Mouse (Mus musculus) kidney, postnatal 0 days (tissue): ENCODE data around the gene Stx8. TPM values are rescaled to one million over a fixed set of nuclear protein-coding genes. Genes with fewer than 3 reads are reported as not detected.

Experiments used
- ATAC-seq: fragments of 200-750 bp; cut with Nextera tagmentation; replicated peaks from 2 replicates; pipeline ENCODE4 v1.8.0; 2017; ENCODE audit warnings: low read depth, moderate number of reproducible peaks, moderate TSS enrichment, moderate library complexity; ENCODE audit not compliant: low FRiP score
- DNase-seq: peaks from one replicate; pipeline ENCODE4 v3.0.0-alpha.2; 2016; ENCODE audit warnings: low spot score
- H3K27ac ChIP-seq: fragments of 300-500 bp; sonication (generic); 2 replicates; pipeline ENCODE4 v1.5.1; 2014; ENCODE audit warnings: mild to moderate bottlenecking
- H3K27me3 ChIP-seq: fragments of 300-500 bp; sonication (generic); 2 replicates; pipeline ENCODE4 v1.6.1; 2014; ENCODE audit warnings: low read length, mixed read lengths; ENCODE audit not compliant: insufficient read depth
- H3K36me3 ChIP-seq: fragments of 300-500 bp; sonication (generic); 2 replicates; pipeline ENCODE4 v1.6.1; 2014; ENCODE audit warnings: low read length, mixed read lengths; ENCODE audit not compliant: insufficient read depth
- H3K4me1 ChIP-seq: fragments of 300-500 bp; sonication (generic); replicated peaks from 2 replicates; pipeline ENCODE4 v1.6.1; 2014; ENCODE audit warnings: antibody characterized with exemption, low read length, mixed read lengths; ENCODE audit not compliant: insufficient read depth
- H3K4me2 ChIP-seq: fragments of 300-500 bp; sonication (generic); 2 replicates; pipeline ENCODE4 v1.6.1; 2014; ENCODE audit warnings: mild to moderate bottlenecking, low read length, moderate library complexity, mixed read lengths
- H3K4me3 ChIP-seq: fragments of 300-500 bp; sonication (generic); replicated peaks from 2 replicates; pipeline ENCODE4 v1.5.1; 2014; ENCODE audit warnings: low read depth, low read length
- H3K9ac ChIP-seq: fragments of 300-500 bp; sonication (generic); 2 replicates; pipeline ENCODE4 v1.6.1; 2014; ENCODE audit warnings: low read depth, low read length
- H3K9me3 ChIP-seq: fragments of 300-500 bp; sonication (generic); replicated peaks from 2 replicates; pipeline ENCODE4 v1.6.1; 2016; ENCODE audit warnings: low read length, inconsistent platforms, mixed read lengths
- CTCF ChIP-seq: IDR thresholded peaks from 2 replicates; pipeline ENCODE4 v1.5.1; 2016; ENCODE audit warnings: antibody characterized with exemption, low read depth, mild to moderate bottlenecking, moderate library complexity
- WGBS: fragments of 180-500 bp; shearing (Covaris S2); extraction: QIAGEN DNeasy Blood & Tissue Kit; methylation state at CpG from one replicate; pipeline ENCODE4 v1.1.7; 2014; 5-methylcytosine and 5-hydroxymethylcytosine counted together
- polyA plus RNA-seq: library from polyadenylated mRNA; unstranded; fragments of >200 nt; fragmentation: Nextera tagmentation; extraction: Ambion mirVana; gene quantifications from 2 replicates; pipeline ENCODE4 v1.2.1, GENCODE M21; 2015

The Stx8 gene
- 79.6 and 84.5 TPM in 2 replicates for polyA plus RNA-seq

DNA sequence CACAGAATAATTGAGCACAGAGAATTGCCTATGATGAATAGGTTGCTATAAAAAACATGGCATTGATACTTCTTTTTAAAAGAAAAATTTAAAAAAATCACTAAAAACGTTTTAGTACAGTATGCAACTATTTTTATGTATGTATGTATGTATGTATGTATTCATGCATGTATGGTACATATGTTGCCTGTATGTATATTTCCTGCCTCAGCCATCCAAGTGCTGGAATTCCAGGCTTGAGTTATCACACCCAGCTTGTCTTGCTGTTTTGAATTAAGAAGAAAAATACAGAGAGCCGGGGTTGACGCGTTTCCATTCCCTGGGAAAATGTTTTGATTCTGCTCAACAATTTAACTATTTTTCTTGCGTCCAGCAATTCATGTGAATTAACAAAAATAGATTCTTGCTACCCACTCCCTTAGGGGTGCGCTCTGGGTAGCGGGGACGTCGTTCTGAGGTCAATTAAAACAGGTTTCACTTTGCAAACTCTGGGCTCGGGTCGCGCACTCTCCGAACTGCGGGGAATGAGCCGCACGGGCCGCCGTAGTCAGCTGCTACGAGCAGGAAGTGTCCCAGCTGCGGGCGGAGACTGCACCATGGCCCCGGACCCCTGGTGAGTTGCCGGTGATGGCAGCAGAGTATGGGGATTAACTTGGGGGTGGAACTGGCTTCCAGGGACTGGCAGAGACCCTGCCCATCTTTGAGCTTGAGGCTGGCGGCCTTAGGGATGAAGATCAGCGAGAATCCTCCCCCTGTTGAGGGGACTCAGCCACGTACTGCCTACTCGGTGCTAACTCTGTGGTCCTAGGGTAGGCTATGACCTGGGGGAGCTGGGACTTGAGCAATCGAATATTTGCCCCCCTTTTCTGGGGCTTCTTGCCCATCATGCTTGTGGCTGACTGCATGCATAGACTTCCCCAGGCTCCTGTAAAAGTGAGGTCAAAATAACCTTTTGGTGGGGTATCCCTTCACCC lies at the start of gene Stx8:
Gene Stx8 (plus strand): TSS at position 289 of the 974 bp plus-strand sequence.
- Histone ChIP-seq H3K4me2 (peak within 1 kb of the TSS; percentile 74), H3K27ac (0 out of 2 replicates have a peak within 1 kb of the TSS, but pooled peaks have one; percentile 42), H3K9ac (peak within 1 kb of the TSS; percentile 69), H3K4me1 (0 out of 2 replicates have a peak, but pooled peaks cover 12% of the 10 kb centered on the region), H3K27me3 (no peaks in the 10 kb centered on the region), H3K36me3 (0 out of 2 replicates have a peak, but pooled peaks cover 3% of the 10 kb centered on the region), H3K4me3 (peak within 1 kb of the TSS; percentile 58), H3K9me3 (no peaks in the 10 kb centered on the region)
- ATAC-seq (peak; percentile 85), DNase-seq (peak; percentile 90)
- TF ChIP-seq CTCF, result no peak
- 0% methylated on average over 28 of the region's 28 CpGs for WGBS

DNA sequence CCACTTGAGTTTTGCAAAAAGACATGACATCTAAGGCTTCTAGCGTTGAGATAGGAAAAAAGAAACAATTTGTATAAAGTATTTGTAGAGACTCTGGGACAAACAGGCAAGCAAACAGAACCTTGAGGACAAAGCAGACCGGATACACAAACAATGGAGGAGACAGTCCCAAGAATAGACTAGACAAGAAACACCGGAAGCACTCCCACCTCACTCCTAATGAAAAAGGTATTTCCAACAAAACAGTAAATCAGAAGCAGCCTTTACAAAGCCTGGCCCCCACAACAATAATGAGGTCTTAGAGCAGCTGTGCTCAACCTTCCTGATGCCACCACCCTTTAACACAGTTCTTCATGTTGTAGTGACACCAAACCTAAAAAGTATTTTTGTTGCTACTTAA lies 48.9 kb upstream of the Stx8 start:
- no peaks in the 10 kb centered on the region for H3K27me3 ChIP-seq
- 67% methylated on average over 3 of the region's 3 CpGs for WGBS
- H3K36me3 ChIP-seq, result no peaks in the 10 kb centered on the region
- no peak overlapping the region for H3K27ac ChIP-seq
- DNase-seq, result peak; percentile 25
- no peak overlapping the region for H3K4me2 ChIP-seq
- no peak overlapping the region for H3K9ac ChIP-seq
- TF ChIP-seq CTCF, result no peak
- H3K9me3 ChIP-seq, result no peaks in the 10 kb centered on the region
- no peak for ATAC-seq
- 0 out of 2 replicates have a peak, but pooled peaks cover 3% of the 10 kb centered on the region for H3K4me1 ChIP-seq
- no peak overlapping the region for H3K4me3 ChIP-seq

- Histone ChIP-seq H3K36me3 (no peaks in the 10 kb centered on the region), H3K27ac (no peak overlapping the region), H3K27me3 (no peaks in the 10 kb centered on the region), H3K9me3 (no peaks in the 10 kb centered on the region), H3K4me3 (no peak overlapping the region), H3K4me2 (no peak overlapping the region), H3K9ac (no peak overlapping the region), H3K4me1 (peaks cover 7% of the 10 kb centered on the region; the same call in 1 of the 2 replicates)
- no peak for ATAC-seq
- 65% methylated on average over 5 of the region's 5 CpGs for WGBS
- no peak for DNase-seq
- no peak for TF ChIP-seq CTCF
Measured at GRCm38 (mm10) chr11:67919593-67919992, 46.4 kb upstream of the Stx8 start.

DNA sequence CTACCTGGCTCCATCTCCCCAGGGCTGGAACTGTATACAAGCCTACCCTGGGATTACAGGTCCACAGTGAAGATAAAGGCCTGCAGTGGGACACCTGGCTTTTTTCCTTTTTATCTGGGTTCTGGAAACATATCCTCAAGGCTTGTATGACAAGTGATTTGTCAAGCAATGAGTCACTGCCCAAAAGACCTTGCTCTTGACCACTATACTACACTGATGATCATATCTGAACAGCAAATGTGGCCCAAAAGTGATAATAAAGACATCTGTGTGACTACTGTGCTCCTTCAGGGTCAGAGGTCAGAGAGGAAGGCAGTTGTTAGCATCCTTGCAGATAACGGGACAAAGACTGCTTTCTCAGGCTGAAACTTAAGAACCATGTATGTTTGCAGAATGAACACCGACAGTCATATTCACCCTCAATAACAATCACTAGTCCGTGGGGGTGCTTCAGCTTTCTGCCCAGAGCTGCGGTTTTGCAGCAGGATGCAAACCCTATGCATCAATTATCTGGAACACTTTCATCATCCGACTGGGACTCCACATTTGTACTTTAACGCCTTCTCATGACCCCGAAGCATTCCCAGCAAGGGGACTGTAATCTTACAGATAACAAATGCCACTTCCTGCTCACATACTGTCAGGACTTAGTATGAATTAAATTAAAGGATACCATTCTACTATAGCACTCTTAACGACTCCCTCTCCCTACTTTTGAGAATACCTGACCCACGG lies 45.6 kb upstream of the Stx8 start:
- Histone ChIP-seq H3K36me3 (no peaks in the 10 kb centered on the region), H3K4me1 (peaks cover 7% of the 10 kb centered on the region; the same call in 1 of the 2 replicates), H3K9ac (no peak overlapping the region), H3K9me3 (no peaks in the 10 kb centered on the region), H3K27me3 (no peaks in the 10 kb centered on the region), H3K4me3 (0 out of 2 replicates have a peak overlapping the region, but pooled peaks have one; percentile 78), H3K4me2 (peak overlapping the region; percentile 100), H3K27ac (no peak overlapping the region)
- no peak for DNase-seq
- no peak for TF ChIP-seq CTCF
- ATAC-seq, result no peak
- WGBS, result 48% methylated on average over 9 of the region's 9 CpGs

DNA sequence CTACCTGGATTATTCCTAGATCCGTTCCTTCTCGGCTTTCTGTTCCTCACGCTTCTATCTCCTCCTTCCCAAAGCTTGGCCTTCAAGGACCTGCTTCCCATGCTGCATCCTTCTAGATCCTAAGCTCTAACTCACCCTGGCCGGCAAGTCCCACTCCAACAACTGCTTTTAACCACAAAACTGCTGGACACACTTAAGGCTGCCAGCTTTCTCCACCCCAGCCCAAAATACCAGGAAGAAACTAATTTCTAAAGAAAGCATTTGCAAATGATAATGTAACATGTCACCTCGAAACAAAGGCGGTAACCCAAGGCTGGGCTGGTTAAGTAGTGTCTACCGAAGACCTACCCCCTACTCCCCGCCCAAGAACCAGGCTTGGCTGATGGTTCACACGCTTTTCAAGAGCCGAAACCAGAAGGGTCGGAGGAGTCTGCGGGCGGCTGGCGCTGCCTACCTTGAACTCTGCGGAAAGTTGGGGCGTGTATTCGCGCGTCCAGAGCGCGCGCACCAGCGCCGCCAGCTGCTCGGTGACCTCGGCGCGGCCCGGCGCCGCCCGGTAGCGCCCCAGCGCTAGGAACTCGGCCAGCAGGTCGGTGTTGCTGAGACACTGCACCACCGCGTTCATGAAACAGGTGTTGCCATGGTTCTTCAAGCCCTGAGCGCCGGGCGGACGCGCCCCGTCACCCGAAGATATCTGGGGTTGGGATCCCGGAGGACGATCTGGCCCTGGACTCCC lies 44.7 kb upstream of the Stx8 start:
- no peaks in the 10 kb centered on the region for H3K36me3 ChIP-seq
- DNase-seq (peak; percentile 40), ATAC-seq (peak; percentile 26; the same call in 1 of the 2 replicates)
- H3K27ac ChIP-seq, result peak overlapping the region; percentile 94
- peaks cover 8% of the 10 kb centered on the region; the same call in 1 of the 2 replicates for H3K4me1 ChIP-seq
- no peak for TF ChIP-seq CTCF
- peak overlapping the region; percentile 79 for H3K9ac ChIP-seq
- H3K9me3 ChIP-seq, result no peaks in the 10 kb centered on the region
- peak overlapping the region; percentile 100 for H3K4me2 ChIP-seq
- no peaks in the 10 kb centered on the region for H3K27me3 ChIP-seq
- 3% methylated on average over 47 of the region's 47 CpGs for WGBS
- H3K4me3 ChIP-seq, result peak overlapping the region; percentile 78
